19 mouse cellular contexts compared by ENCODE assay signal in the genomic region with DNA sequence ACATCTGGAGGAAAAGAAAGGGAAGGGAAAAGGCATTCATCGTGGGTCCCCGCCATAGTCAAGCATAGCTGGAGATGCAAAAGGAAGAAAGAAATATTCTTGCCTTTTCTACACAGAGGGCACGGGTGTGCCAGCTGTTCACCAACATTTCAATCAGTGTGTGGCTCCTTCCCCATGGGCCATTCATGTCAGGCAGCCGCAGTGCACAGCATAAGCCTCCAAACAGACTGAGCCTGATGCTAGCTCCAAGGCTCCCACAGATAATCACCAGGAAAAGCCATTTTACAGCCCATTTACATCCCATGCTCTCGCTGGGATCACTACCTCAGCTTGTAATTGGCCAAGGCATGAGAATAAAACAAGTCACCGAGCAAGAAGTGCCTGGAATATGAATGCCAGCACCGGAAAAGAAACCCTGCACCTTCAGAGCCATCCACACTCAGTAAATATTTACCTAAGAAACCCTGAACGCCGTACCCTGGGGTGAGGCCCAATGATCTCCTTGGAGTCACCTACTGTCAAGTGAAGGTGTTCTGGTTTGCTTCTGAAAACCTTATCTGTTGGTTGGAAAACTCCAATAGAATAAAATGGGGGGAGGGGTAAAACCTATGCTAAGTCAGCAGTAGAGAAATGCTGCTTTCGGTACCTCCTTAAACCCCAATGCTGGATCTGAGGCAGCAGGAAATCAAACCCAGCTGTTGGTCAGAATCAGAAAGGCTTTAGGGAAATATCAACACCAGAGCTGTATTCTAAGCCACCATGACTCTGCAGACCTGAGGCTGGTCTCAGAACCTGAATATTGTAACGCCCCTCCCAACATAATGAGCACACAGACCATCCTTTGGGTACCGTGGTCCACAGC.
DNase-seq lines count a peak whose midpoint lies in the region; ATAC-seq lines count a peak whose summit lies in the region.
"Had no signal": no experiment of that assay in that cellular context is flagged by ENCODE, and none has a peak within 500 bp of the region (broad histone marks: within the 10 kb centered on the region; RNA-seq: fewer than 3 reads in every experiment).

No protein-coding gene starts in this region.

- no peaks in the 10 kb centered on the region for H3K27me3 ChIP-seq in hindbrain, embryonic 13.5 days
- H3K27me3 ChIP-seq in hindbrain, embryonic 14.5 days (ENCODE audit: control insufficient read depth, insufficient read depth, low read length), result no peaks in the 10 kb centered on the region
- H3K27me3 ChIP-seq in embryonic facial prominence, embryonic 13.5 days, result peaks cover 2% of the 10 kb centered on the region; the same call in 1 of the 2 replicates
- no peaks in the 10 kb centered on the region for H3K27me3 ChIP-seq in limb, embryonic 13.5 days
- H3K27me3 ChIP-seq: liver, embryonic 15.5 days had no signal

- peak overlapping the region; percentile 36 for H3K27ac ChIP-seq in hindbrain, embryonic 13.5 days
- no peak overlapping the region for H3K27ac ChIP-seq in hindbrain, embryonic 14.5 days
- peak overlapping the region; percentile 3; the same call in 1 of the 2 replicates for H3K27ac ChIP-seq in embryonic facial prominence, embryonic 13.5 days
- peak overlapping the region; percentile 61; the same call in 1 of the 2 replicates for H3K27ac ChIP-seq in limb, embryonic 13.5 days
- H3K27ac ChIP-seq: kidney, postnatal 0 days; liver, embryonic 15.5 days had no signal

- peaks cover 38% of the 10 kb centered on the region for H3K36me3 ChIP-seq in hindbrain, embryonic 13.5 days
- H3K36me3 ChIP-seq in hindbrain, embryonic 14.5 days (replicated peaks; ENCODE audit: control insufficient read depth, insufficient read depth), result peaks cover 7% of the 10 kb centered on the region
- no peaks in the 10 kb centered on the region for H3K36me3 ChIP-seq in embryonic facial prominence, embryonic 13.5 days
- no peaks in the 10 kb centered on the region for H3K36me3 ChIP-seq in limb, embryonic 13.5 days
- H3K36me3 ChIP-seq: liver, embryonic 15.5 days had no signal

- ATAC-seq in hindbrain, embryonic 13.5 days (ENCODE audit: low FRiP score), result no peak
- ATAC-seq in hindbrain, embryonic 14.5 days (ENCODE audit: low FRiP score), result no peak; the same call in 1 of the 2 replicates
- ATAC-seq in embryonic facial prominence, embryonic 13.5 days (ENCODE audit: insufficient number of reproducible peaks, insufficient read depth, low FRiP score, low TSS enrichment, low read depth), result no peak
- peak; percentile 54; the same call in 1 of the 2 replicates for ATAC-seq in limb, embryonic 13.5 days (ENCODE audit: low FRiP score, low read depth)
- ATAC-seq: forebrain, postnatal 0 days had no signal

- no peak overlapping the region for H3K4me2 ChIP-seq in hindbrain, embryonic 13.5 days
- no peak overlapping the region for H3K4me2 ChIP-seq in hindbrain, embryonic 14.5 days (replicated peaks)
- no peak overlapping the region for H3K4me2 ChIP-seq in embryonic facial prominence, embryonic 13.5 days
- H3K4me2 ChIP-seq in limb, embryonic 13.5 days (replicated peaks), result peak overlapping the region; percentile 14; the same call in 1 of the 2 replicates
- H3K4me2 ChIP-seq: liver, embryonic 15.5 days had no signal

- no peak overlapping the region for H3K9ac ChIP-seq in hindbrain, embryonic 13.5 days
- no peak overlapping the region for H3K9ac ChIP-seq in hindbrain, embryonic 14.5 days
- no peak overlapping the region for H3K9ac ChIP-seq in embryonic facial prominence, embryonic 13.5 days
- H3K9ac ChIP-seq in limb, embryonic 13.5 days, result no peak overlapping the region
- H3K9ac ChIP-seq: forebrain, postnatal 0 days; liver, embryonic 15.5 days had no signal

- H3K4me1 ChIP-seq in hindbrain, embryonic 13.5 days (replicated peaks), result peaks cover 23% of the 10 kb centered on the region
- H3K4me1 ChIP-seq in hindbrain, embryonic 14.5 days (replicated peaks; ENCODE audit: control insufficient read depth, insufficient read depth, low read length), result peaks cover 12% of the 10 kb centered on the region; the same call in 1 of the 2 replicates
- peaks cover 11% of the 10 kb centered on the region for H3K4me1 ChIP-seq in embryonic facial prominence, embryonic 13.5 days
- H3K4me1 ChIP-seq in limb, embryonic 13.5 days, result peaks cover 36% of the 10 kb centered on the region

- WGBS in hindbrain, embryonic 13.5 days, result 77% methylated on average over 12 of the region's 12 CpGs
- WGBS in hindbrain, embryonic 14.5 days, result 73% methylated on average over 12 of the region's 12 CpGs
- WGBS in embryonic facial prominence, embryonic 13.5 days, result 48% methylated on average over 12 of the region's 12 CpGs
- 42% methylated on average over 12 of the region's 12 CpGs for WGBS in limb, embryonic 13.5 days

- H3K9me3 ChIP-seq in hindbrain, embryonic 13.5 days, result no peaks in the 10 kb centered on the region
- no peaks in the 10 kb centered on the region for H3K9me3 ChIP-seq in hindbrain, embryonic 14.5 days (ENCODE audit: control insufficient read depth, low read length)
- no peaks in the 10 kb centered on the region for H3K9me3 ChIP-seq in embryonic facial prominence, embryonic 13.5 days
- H3K9me3 ChIP-seq in limb, embryonic 13.5 days, result no peaks in the 10 kb centered on the region
- H3K9me3 ChIP-seq: liver, embryonic 15.5 days had no signal

- DNase-seq in hindbrain, embryonic 14.5 days (ENCODE audit: low spot score), result no peak
- peak; percentile 7 for DNase-seq in NIH3T3 (ENCODE audit: low read depth)
- DNase-seq in spleen, adult 12 weeks (ENCODE audit: low spot score), result no peak
- no peak for DNase-seq in cerebellum, adult 18-20 months
- DNase-seq: adrenal gland, postnatal 10 days; B cell, adult 2 months; cerebellum, adult 11-12 months; forebrain, postnatal 0 days; heart, postnatal 10 days; kidney, adult 11 months; layer of hippocampus, postnatal 36 days; lung, postnatal 10 days; right cerebral cortex, adult 18-20 months; thymus, adult 18-20 months had no signal

- no peak overlapping the region for H3K4me3 ChIP-seq in hindbrain, embryonic 13.5 days
- no peak overlapping the region for H3K4me3 ChIP-seq in hindbrain, embryonic 14.5 days (replicated peaks; ENCODE audit: low read length)
- H3K4me3 ChIP-seq in embryonic facial prominence, embryonic 13.5 days, result no peak overlapping the region
- H3K4me3 ChIP-seq in limb, embryonic 13.5 days, result no peak overlapping the region
- H3K4me3 ChIP-seq: liver, embryonic 15.5 days had no signal
